Mouse (Mus musculus): ENCODE measurements around the gene Golm1.
A peak's percentile ranks its signal among the peaks of the same experiment; 100 is the strongest.
"Not testable (repeated sequence)": the region's sequence is repeated elsewhere in the genome, so short reads cannot be mapped to it uniquely, and the experiment has no call there.

Gene Golm1

GRCm38 (mm10) chr13:59646674-59647244, 28.9 kb downstream of the Golm1 start:
- no peak for DNase-seq (ENCODE audit: low spot score)

- DNase-seq (ENCODE audit: low spot score): no peak
These were observed 30.1 kb downstream of the Golm1 start for GRCm38 (mm10) chr13:59645491-59645890.

GRCm38 (mm10) chr13:59642818-59643217, 32.8 kb downstream of the Golm1 start:
- DNase-seq (ENCODE audit: low spot score): no peak

GRCm38 (mm10) chr13:59640178-59640440, 35.5 kb downstream of the Golm1 start:
- DNase-seq (ENCODE audit: low spot score): no peak

GRCm38 (mm10) chr13:59639368-59640177, 36.0 kb downstream of the Golm1 start:
- no peak for DNase-seq (ENCODE audit: low spot score)

GRCm38 (mm10) chr13:59637800-59638199, 37.8 kb downstream of the Golm1 start:
- DNase-seq (ENCODE audit: low spot score): no peak

- no peak for DNase-seq (ENCODE audit: low spot score)
These were observed 41.0 kb downstream of the Golm1 start for GRCm38 (mm10) chr13:59634637-59635036.

GRCm38 (mm10) chr13:59626739-59627138, 48.9 kb downstream of the Golm1 start:
- no peak for DNase-seq (ENCODE audit: low spot score)

- peak; percentile 33 for DNase-seq (ENCODE audit: low spot score)
These were observed 50.7 kb downstream of the Golm1 start for GRCm38 (mm10) chr13:59624903-59625302.

- no peak for DNase-seq (ENCODE audit: low spot score)
These were observed 51.2 kb downstream of the Golm1 start for GRCm38 (mm10) chr13:59624389-59624788.

- DNase-seq (ENCODE audit: low spot score): no peak
These were observed 53.7 kb downstream of the Golm1 start for GRCm38 (mm10) chr13:59621643-59622489.

GRCm38 (mm10) chr13:59618463-59618862, 57.1 kb downstream of the Golm1 start:
- DNase-seq (ENCODE audit: low spot score): no peak

GRCm38 (mm10) chr13:59615554-59615953, 60.1 kb downstream of the Golm1 start:
- no peak for DNase-seq (ENCODE audit: low spot score)

GRCm38 (mm10) chr13:59615152-59615551, 60.5 kb downstream of the Golm1 start:
- no peak for DNase-seq (ENCODE audit: low spot score)

- no peak for DNase-seq (ENCODE audit: low spot score)
These were observed 61.7 kb downstream of the Golm1 start for GRCm38 (mm10) chr13:59613868-59614267.

- DNase-seq (ENCODE audit: low spot score): no peak
These were observed 65.2 kb downstream of the Golm1 start for GRCm38 (mm10) chr13:59610437-59610836.

- DNase-seq (ENCODE audit: low spot score): no peak
These were observed 65.7 kb downstream of the Golm1 start for GRCm38 (mm10) chr13:59609885-59610284.

GRCm38 (mm10) chr13:59605221-59605922, 70.2 kb downstream of the Golm1 start:
- DNase-seq (ENCODE audit: low spot score): no peak

GRCm38 (mm10) chr13:59604511-59604910, 71.1 kb downstream of the Golm1 start:
- no peak for DNase-seq (ENCODE audit: low spot score)

- no peak for DNase-seq (ENCODE audit: low spot score)
These were observed 72.5 kb downstream of the Golm1 start for GRCm38 (mm10) chr13:59603096-59603495.

- no peak for DNase-seq (ENCODE audit: low spot score)
These were observed 83.0 kb downstream of the Golm1 start for GRCm38 (mm10) chr13:59592630-59593029.

GRCm38 (mm10) chr13:59592058-59592457, 83.6 kb downstream of the Golm1 start:
- not testable (repeated sequence) for DNase-seq (ENCODE audit: low spot score)

Measured in layer of hippocampus, adult 9-10 months (tissue).